Mouse (Mus musculus) cortical plate, adult 2 months (tissue): Measurements from ENCODE around the gene Cpt1b.

Experiments used
- CTCF ChIP-seq: fragments of 200-500 bp; IDR thresholded peaks from 2 replicates; pipeline ENCODE4 v1.5.1; 2011; ENCODE audit warnings: mild to moderate bottlenecking, control low read depth, low read length; ENCODE audit not compliant: insufficient read depth; ENCODE audit errors: extremely low read depth
- POLR2A ChIP-seq: fragments of 200-500 bp; IDR thresholded peaks from 2 replicates; pipeline ENCODE4 v1.6.1; 2011; ENCODE audit warnings: mild to moderate bottlenecking, low read length, control low read depth; ENCODE audit not compliant: insufficient read depth; ENCODE audit errors: extremely low read depth

DNA sequence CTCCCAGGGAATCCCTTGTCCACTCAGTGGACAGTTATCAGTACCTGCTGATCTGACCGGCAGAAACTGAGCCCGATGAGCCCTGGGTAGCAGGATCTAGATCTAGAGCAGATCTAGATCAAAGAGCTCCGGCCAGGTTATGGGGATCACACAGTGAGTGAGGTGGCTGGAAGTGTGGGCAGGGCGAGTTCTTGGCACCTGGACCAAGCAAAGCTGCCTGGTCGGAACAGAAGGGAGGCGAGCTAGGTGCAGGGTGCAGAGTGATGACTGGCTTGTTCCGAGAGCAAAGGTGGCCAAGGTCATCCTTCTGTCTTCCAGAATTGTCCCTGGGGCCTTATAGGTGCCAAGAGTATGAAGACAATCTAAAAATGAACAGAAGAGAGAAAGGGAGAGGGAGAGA lies 34.2 kb upstream of the Cpt1b start:
- TF ChIP-seq CTCF (no peak), POLR2A (no peak)
